Mouse (Mus musculus) midbrain, embryonic 16.5 days (tissue): ENCODE measurements around the gene Rfc2. TPM values are rescaled to one million over a fixed set of nuclear protein-coding genes. Genes with fewer than 3 reads are reported as not detected.

Experiments used
- ATAC-seq: fragments of 200-750 bp; cut with Nextera tagmentation; 2 replicates; pipeline ENCODE4 v1.8.0; 2017; ENCODE audit warnings: moderate TSS enrichment
- H3K27ac ChIP-seq: fragments of 300-500 bp; sonication (generic); 2 replicates; pipeline ENCODE4 v1.5.1; 2014; ENCODE audit warnings: mild to moderate bottlenecking, low read length, mixed read lengths
- H3K27me3 ChIP-seq: fragments of 300-500 bp; sonication (generic); 2 replicates; pipeline ENCODE4 v1.6.1; 2014; ENCODE audit warnings: low read depth, low read length, mixed read lengths; ENCODE audit not compliant: control insufficient read depth, insufficient read depth
- H3K36me3 ChIP-seq: fragments of 300-500 bp; sonication (generic); 2 replicates; pipeline ENCODE4 v1.6.1; 2014; ENCODE audit warnings: mild to moderate bottlenecking, low read length, moderate library complexity, mixed read lengths; ENCODE audit not compliant: control insufficient read depth, insufficient read depth
- H3K4me1 ChIP-seq: fragments of 300-500 bp; sonication (generic); 2 replicates; pipeline ENCODE4 v1.6.1; 2014; ENCODE audit warnings: mild to moderate bottlenecking, low read length, mixed read lengths; ENCODE audit not compliant: control insufficient read depth, insufficient read depth
- H3K4me2 ChIP-seq: fragments of 300-500 bp; sonication (generic); 2 replicates; pipeline ENCODE4 v1.6.1; 2014; ENCODE audit warnings: mild to moderate bottlenecking, low read length, mixed read lengths
- H3K4me3 ChIP-seq: fragments of 300-500 bp; sonication (generic); 2 replicates; pipeline ENCODE4 v1.5.1; 2014; ENCODE audit warnings: low read depth, mild to moderate bottlenecking, low read length, moderate library complexity, mixed read lengths
- H3K9ac ChIP-seq: fragments of 300-500 bp; sonication (generic); 2 replicates; pipeline ENCODE4 v1.6.1; 2014; ENCODE audit warnings: low read depth, low read length, mixed read lengths
- H3K9me3 ChIP-seq: fragments of 300-500 bp; sonication (generic); replicated peaks from 2 replicates; pipeline ENCODE4 v1.6.1; 2014; ENCODE audit warnings: mild to moderate bottlenecking, low read length, mixed read lengths; ENCODE audit not compliant: control insufficient read depth, poor library complexity, severe bottlenecking
- WGBS: fragments of 180-500 bp; shearing (Covaris S2); extraction: QIAGEN DNeasy Blood & Tissue Kit; methylation state at CpG from one replicate; pipeline ENCODE4 v1.1.7; 2014; 5-methylcytosine and 5-hydroxymethylcytosine counted together
- polyA plus RNA-seq: library from polyadenylated mRNA; unstranded; fragments of >200 nt; fragmentation: Nextera tagmentation; extraction: Ambion mirVana; gene quantifications from 2 replicates; pipeline ENCODE4 v1.2.1, GENCODE M21; 2015

Rfc2 gene
- polyA plus RNA-seq, 1 experiment from 2014 or later, result 179 TPM

DNA sequence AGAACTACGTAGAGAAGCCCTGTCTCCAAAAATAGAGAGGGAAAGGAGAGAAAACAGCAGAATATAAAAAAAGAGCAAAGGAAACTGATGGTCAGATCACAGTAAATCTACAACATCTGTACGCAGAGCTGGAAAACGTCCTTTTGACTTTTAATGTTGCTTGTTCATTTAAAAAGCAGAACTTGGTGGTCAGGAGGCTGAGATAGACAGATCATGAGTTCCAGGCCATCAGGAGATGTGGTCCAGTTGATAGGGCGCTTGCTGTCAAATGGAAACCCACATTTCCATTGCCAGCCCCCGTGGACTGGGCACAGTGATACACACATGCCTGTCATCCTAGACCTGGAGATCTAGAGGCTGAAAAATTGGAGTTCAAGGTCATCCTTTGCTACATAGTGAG, 3.6 kb downstream of the Rfc2 start:
- Histone ChIP-seq H3K36me3 (no peaks in the 10 kb centered on the region), H3K4me3 (no peak overlapping the region), H3K4me2 (no peak overlapping the region), H3K27me3 (no peaks in the 10 kb centered on the region), H3K9ac (no peak overlapping the region), H3K27ac (no peak overlapping the region), H3K9me3 (no peaks in the 10 kb centered on the region), H3K4me1 (peaks cover 11% of the 10 kb centered on the region)
- WGBS, result 93% methylated on average over 5 of the region's 5 CpGs
- no peak for ATAC-seq

DNA sequence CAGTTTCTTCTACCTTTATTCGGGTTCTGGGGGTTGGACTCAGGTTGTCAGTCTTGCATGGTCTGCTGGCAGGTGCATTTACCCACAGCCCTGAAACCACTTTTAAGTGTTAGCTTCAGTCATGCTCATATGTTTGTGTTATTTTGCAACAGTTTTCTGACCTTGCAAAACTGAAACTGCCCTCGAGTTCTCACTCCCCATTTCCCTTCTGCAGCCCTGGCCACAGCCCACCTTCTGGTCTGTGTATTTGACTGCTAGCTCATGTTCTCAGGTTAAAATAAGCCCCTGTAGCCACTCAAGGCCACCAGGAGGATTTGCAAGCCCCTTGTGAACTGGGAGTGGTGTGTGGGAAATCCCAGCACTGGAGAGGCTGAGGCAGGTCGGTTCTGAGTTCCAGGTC, 8.7 kb downstream of the Rfc2 start:
- Histone ChIP-seq H3K4me1 (no peaks in the 10 kb centered on the region), H3K27me3 (no peaks in the 10 kb centered on the region), H3K4me2 (no peak overlapping the region), H3K9ac (no peak overlapping the region), H3K4me3 (no peak overlapping the region), H3K9me3 (no peaks in the 10 kb centered on the region), H3K36me3 (peaks cover 20% of the 10 kb centered on the region; the same call in 1 of the 2 replicates), H3K27ac (no peak overlapping the region)
- 88% methylated on average over 3 of the region's 3 CpGs for WGBS
- ATAC-seq, result no peak

DNA sequence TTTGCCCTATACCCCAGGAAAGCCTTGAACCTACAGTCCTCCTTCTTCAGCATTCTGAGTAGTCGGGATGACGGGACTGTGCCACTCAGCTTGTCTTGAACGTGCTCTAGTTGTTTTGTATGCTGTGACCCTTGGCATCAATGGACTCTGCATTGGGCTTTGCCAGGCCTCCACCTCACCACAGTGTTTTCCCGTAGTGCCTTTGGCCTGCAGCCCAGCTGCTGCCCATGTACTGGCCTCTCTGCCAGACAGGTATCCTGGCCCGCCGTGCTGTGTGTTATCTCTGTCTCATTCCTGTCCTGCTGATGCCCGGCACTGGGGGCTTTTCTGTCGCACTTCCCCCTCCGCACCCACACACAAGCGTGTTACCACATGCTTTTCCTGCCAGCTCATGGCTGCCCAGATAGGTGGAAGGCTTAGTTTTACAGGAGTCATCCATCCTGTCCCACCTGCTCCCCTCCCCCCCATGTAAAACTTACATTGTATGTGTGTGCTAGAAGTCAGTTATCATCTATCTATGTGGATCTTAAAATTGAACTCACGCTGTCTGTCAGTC, 10.9 kb downstream of the Rfc2 start:
- Histone ChIP-seq H3K4me1 (no peaks in the 10 kb centered on the region), H3K4me2 (no peak overlapping the region), H3K27ac (no peak overlapping the region), H3K9me3 (no peaks in the 10 kb centered on the region), H3K4me3 (no peak overlapping the region), H3K9ac (no peak overlapping the region), H3K27me3 (no peaks in the 10 kb centered on the region), H3K36me3 (peaks cover 32% of the 10 kb centered on the region; the same call in 1 of the 2 replicates)
- WGBS, result 91% methylated on average over 11 of the region's 11 CpGs
- no peak for ATAC-seq

DNA sequence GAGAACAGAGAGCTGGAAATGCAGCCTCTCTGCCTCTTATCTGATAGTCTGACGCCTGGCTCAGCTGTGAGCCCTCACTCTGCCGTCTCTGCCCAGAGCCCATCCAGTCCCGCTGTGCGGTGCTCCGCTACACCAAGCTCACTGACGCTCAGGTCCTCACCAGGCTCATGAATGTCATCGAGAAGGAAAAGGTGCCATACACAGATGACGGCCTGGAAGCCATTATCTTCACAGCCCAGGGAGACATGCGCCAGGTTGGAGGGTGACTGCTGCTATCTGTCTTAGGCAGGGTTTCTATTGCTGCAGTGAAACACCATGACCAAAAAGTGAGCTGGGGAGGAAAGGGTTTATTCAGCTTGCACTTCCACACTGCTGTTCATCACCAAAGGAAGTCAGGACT, 11.9 kb downstream of the Rfc2 start:
- H3K36me3 ChIP-seq, result peaks cover 39% of the 10 kb centered on the region

DNA sequence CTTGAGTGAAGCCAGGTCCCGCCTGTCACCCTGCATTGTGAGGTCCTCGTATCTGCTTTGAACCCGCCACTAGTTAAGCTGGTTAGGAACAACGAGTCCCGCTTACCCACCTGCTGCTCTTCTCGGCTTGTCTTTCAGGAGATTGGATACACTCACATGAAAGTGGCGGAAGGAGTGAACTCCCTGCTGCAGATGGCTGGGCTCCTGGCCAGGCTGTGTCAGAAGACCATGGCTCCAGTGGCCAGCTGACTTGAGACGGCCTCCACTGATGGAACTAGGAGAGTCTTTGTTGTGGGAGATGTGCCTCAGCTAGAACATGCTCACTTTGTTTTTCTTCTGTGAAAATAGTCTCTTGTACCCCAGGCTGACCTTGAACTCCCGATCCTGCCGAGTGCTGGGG, 16.5 kb downstream of the Rfc2 start:
- no peak for ATAC-seq
- Histone ChIP-seq H3K4me1 (no peaks in the 10 kb centered on the region), H3K27me3 (no peaks in the 10 kb centered on the region), H3K36me3 (peaks cover 34% of the 10 kb centered on the region), H3K27ac (no peak overlapping the region), H3K9ac (no peak overlapping the region), H3K4me2 (no peak overlapping the region), H3K9me3 (no peaks in the 10 kb centered on the region), H3K4me3 (no peak overlapping the region)
- WGBS, result 82% methylated on average over 10 of the region's 10 CpGs

More for the DNA sequence above, 11.9 kb downstream of the Rfc2 start:
- Histone ChIP-seq H3K27me3 (no peaks in the 10 kb centered on the region), H3K4me1 (no peaks in the 10 kb centered on the region), H3K9me3 (no peaks in the 10 kb centered on the region), H3K9ac (no peak overlapping the region), H3K27ac (no peak overlapping the region), H3K4me3 (no peak overlapping the region), H3K4me2 (no peak overlapping the region)
- WGBS, result 88% methylated on average over 9 of the region's 9 CpGs
- ATAC-seq, result no peak

DNA sequence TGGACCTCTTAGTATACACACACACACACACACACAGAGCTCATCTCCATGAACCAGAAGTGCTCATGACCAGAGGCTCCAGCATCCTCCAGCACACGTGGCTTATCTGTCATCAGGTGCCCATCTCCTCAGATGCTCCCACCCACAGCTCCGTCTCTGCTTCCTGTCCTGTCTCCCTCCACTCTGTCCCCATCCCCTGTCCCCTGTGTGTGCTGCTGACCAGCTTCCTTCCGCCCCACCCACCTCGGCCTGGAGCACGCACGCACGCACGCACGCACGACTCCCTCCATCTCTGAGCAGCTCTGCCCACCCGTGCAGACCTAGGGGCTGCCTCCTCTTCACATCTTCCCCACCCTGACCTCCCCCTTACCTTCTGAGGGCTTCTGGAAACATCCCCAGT, 23.2 kb downstream of the Rfc2 start:
- H3K4me1 ChIP-seq, result no peaks in the 10 kb centered on the region
- 92% methylated on average over 11 of the region's 11 CpGs for WGBS
- no peaks in the 10 kb centered on the region for H3K9me3 ChIP-seq
- H3K27me3 ChIP-seq, result no peaks in the 10 kb centered on the region
- H3K9ac ChIP-seq, result no peak overlapping the region
- no peak for ATAC-seq
- no peak overlapping the region for H3K4me3 ChIP-seq
- no peak overlapping the region for H3K27ac ChIP-seq
- H3K4me2 ChIP-seq, result no peak overlapping the region
- H3K36me3 ChIP-seq, result no peaks in the 10 kb centered on the region

DNA sequence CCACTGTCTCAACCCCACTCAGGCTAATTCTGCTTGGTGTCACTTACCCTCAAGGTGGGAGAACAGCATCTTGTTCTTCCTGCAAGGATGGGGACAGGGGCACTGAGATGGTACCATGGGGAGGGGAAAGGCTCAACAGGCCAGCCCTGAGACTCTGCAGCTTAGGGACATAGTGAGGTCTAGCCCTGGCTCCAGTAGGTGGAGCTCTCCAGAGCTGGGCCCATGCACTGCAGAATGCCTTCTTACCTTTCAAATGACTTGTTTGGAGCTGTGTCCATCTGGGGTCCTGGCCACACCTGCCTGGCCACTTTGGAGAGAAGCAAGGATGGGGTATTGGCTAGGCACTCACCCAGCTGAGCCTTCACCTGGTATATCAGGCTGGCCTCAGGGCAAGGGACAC, 25.1 kb downstream of the Rfc2 start:
- Histone ChIP-seq H3K9me3 (no peaks in the 10 kb centered on the region), H3K4me1 (no peaks in the 10 kb centered on the region), H3K36me3 (no peaks in the 10 kb centered on the region), H3K27ac (no peak overlapping the region), H3K9ac (no peak overlapping the region), H3K27me3 (no peaks in the 10 kb centered on the region), H3K4me2 (no peak overlapping the region), H3K4me3 (no peak overlapping the region)
- ATAC-seq, result no peak

DNA sequence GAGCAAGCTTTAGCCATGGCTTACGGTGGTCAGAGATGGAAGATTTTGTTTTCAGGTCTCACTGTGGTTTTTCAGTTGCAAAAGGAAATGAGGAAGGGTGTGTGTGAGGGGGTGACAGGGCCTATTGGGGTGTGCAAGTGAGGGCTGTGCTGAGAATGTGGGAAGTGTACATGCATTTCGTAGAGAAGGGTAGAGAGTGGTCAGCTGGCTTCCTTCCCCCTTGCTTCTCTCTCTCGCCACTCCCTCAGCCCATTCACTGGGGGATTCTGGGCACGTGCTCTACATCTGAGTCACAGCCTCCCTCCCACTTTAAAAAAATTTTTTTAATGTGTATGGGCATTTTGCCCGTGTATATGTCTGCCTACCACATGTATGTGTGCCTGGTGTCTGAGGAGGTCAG, 26.0 kb downstream of the Rfc2 start:
- 63% methylated on average over 5 of the region's 5 CpGs for WGBS
- H3K9me3 ChIP-seq, result no peaks in the 10 kb centered on the region
- ATAC-seq, result no peak

DNA sequence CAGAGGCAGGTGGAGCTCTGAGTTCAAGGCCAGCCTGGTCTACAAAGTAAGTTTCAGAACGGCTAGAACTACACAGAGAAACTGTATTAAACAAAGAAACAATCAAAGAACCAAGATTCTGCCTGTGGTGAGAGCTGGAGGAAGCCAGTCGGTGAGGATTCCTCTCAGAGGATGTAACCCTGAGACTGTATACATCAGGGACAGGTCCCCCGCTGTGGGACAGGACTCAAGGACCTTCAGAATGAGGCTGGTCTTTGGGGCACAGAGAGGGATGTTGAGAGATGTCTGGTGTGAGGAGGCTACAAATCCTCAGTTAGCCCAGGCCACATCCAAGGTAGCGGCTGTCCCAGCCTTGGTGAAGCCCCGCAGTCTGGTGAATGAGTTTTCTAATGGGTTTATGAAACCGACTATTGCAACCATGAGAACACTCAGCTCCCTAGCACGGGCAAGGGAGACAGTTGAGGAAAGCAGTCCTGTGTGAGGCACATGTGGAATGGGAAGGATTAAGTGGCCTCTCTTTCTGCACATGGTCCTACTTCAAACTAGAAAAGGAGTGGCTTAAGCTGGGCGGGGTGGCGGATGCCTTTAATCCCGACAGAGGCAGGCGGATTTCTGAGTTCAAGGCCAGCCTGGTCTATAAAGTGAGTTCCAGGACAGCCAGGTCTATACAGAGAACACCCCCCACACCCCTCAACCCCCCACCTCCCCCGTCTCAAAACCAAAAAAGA, 28.9 kb downstream of the Rfc2 start:
- no peak overlapping the region for H3K4me2 ChIP-seq
- H3K9ac ChIP-seq, result no peak overlapping the region
- H3K27ac ChIP-seq, result no peak overlapping the region
- WGBS, result 81% methylated on average over 12 of the region's 12 CpGs
- no peaks in the 10 kb centered on the region for H3K27me3 ChIP-seq
- H3K4me1 ChIP-seq, result no peaks in the 10 kb centered on the region
- H3K4me3 ChIP-seq, result no peak overlapping the region
- no peaks in the 10 kb centered on the region for H3K36me3 ChIP-seq
- ATAC-seq, result no peak
- no peaks in the 10 kb centered on the region for H3K9me3 ChIP-seq

More for the DNA sequence above, 26.0 kb downstream of the Rfc2 start:
- no peaks in the 10 kb centered on the region for H3K27me3 ChIP-seq
- H3K36me3 ChIP-seq, result no peaks in the 10 kb centered on the region
- H3K4me1 ChIP-seq, result no peaks in the 10 kb centered on the region
- no peak overlapping the region for H3K9ac ChIP-seq
- H3K4me2 ChIP-seq, result no peak overlapping the region
- H3K4me3 ChIP-seq, result no peak overlapping the region
- no peak overlapping the region for H3K27ac ChIP-seq
